Mouse (Mus musculus) olfactory bulb, adult 2 months (tissue): ENCODE data around the gene Gpr6.

ENCODE experiments used
- CTCF ChIP-seq: fragments of 200-500 bp; IDR thresholded peaks from 2 replicates; pipeline ENCODE4 v1.5.1; 2012; ENCODE audit warnings: low read depth, mild to moderate bottlenecking, low read length, moderate library complexity; ENCODE audit not compliant: insufficient read depth
- POLR2A ChIP-seq: fragments of 200-500 bp; IDR thresholded peaks from 2 replicates; pipeline ENCODE4 v1.6.1; 2012; ENCODE audit warnings: mild to moderate bottlenecking, low read depth, low read length, moderate library complexity; ENCODE audit not compliant: insufficient read depth

- TF ChIP-seq CTCF: no peak
- TF ChIP-seq POLR2A: no peak
Measured at GRCm38 (mm10) chr10:41055581-41055980, 16.5 kb downstream of the Gpr6 start.
